Mouse (Mus musculus) yolk sac, embryonic 10.5 days (tissue): Measurements from ENCODE around the gene Ptprd.

ENCODE experiments used
- DNase-seq: peaks from one replicate; pipeline ENCODE4 v3.0.0-alpha.2; 2017; ENCODE audit warnings: low spot score

The Ptprd gene

GRCm38 (mm10) chr4:76024502-76024821 lies 2187.3 kb downstream of the Ptprd start:
- no peak for DNase-seq

DNA sequence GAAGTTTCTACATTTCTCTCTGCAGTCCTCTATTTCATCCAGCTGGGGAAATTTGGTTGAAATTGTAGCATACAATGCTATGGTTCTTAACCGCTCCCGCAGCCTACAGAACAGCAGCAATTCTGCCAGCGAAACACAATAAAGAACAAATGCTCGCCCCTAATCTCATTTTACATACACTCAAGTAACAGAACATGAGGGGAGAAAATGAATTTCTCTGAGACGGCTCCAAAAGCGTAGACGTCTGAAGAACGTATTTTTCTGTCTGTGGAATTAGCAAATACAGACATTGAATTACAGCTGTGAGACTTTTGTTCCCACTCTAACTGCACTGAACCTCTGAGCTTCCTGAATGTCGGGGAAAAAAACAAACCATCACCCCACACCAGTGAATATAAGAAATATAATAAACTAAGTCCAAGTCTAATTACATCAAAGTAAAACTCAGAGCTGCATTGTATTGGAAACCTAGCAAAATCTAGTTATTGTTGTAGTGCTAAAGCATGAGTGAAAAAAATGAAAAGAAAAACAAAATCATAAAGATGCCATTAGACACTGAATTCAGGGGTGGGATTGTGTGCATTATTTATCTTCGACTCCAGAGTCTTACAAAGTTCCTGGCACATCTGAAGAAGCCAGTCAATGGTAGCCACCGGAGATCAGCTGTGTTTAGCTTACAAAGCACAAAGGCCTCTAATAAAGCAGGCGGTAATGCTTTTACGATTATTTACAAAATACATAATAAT lies 2187.8 kb downstream of the Ptprd start:
- DNase-seq = no peak

DNA sequence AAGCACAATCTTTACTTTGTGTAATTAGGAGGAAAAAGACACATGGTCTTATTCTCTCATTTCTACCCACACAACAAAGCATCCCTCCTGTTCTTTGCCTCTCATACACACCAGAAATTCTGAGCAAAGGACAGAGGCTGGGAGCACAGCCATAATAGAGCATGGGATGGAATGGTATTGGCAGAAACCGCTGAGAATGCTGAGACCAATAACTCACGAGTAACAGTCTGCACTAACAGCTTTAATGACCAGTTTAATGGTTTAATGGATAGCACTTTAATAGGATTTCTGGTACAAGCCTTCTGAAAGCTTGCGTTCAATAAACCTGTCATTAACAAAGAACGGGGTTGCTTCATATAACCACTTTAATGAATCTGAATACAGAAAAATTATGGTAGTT lies 2190.1 kb downstream of the Ptprd start:
- no peak for DNase-seq

GRCm38 (mm10) chr4:76015026-76015425 lies 2196.7 kb downstream of the Ptprd start:
- DNase-seq = no peak

DNA sequence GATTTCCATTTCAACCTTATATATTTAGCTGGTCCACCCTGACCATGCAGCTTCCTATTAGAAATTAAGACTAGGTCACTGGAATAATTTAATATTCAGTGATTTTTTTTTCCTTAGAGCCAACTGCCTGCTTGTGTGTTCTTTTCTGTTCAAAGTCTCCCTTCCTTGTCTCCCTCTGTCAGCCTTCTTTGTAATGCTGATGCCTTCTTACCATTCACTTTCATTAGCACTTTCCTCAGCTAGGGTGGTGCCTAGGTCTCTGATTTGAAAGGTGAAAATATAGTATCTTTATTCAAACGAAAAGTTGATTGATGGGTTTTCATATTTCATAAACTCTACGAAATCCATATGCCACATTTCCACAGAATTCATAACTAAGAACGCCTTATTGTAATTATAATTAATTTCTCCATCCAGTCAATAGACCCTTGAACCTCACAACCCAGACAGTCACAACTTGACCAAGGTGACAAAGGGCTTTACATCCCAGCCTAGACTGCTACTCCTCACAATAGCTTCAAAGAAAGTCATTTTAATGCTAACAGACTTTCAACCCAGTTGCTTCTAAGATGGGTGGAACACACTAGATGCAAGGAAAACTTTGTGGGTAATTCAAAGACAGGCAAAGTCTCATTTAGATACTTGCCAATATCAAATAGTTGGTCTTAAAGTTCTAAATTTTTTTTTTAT lies 2197.5 kb downstream of the Ptprd start:
- no peak for DNase-seq

GRCm38 (mm10) chr4:76008580-76008979 lies 2203.2 kb downstream of the Ptprd start:
- DNase-seq = no peak

- DNase-seq = no peak
Observed at GRCm38 (mm10) chr4:76007219-76007618, 2204.5 kb downstream of the Ptprd start.

- no peak for DNase-seq
Observed at GRCm38 (mm10) chr4:76006717-76007116, 2205.0 kb downstream of the Ptprd start.

DNA sequence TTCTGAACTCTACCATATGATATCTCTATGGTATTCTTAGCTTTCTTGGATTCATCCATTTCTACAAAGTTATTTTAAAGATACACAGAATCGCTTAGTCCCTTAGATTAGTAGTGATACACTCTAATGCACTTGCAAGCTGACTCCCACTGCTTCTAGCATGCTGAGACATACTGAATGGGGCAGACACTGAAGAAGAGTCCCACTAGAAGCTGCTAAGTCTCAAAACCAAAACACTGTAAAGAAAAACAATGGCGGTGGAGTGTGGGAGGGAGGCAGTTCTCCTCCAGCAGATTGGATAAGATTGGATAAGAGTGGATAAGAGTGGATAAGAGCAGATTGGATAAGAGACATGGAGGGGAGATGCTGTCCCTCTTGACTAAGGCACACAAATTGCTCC lies 2207.6 kb downstream of the Ptprd start:
- DNase-seq = no peak

DNA sequence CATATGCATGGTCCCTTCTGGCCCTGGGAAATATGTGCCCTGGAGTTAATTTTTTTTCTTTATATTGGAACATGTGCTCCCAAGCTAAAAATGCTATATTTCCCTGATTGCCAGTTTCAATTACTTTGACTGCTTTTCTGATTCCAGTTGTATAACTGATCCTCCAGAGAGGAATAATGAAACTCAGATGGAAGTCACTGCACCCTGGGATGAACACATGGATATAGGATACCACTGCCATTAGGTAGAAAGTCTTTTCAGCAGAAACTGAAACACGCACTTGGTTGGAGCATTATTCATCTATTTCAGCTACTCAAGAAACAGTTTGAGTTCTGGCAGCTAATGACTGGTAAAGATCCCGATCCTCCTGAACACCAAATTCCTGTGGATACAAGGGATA lies 2211.5 kb downstream of the Ptprd start:
- DNase-seq = no peak

DNA sequence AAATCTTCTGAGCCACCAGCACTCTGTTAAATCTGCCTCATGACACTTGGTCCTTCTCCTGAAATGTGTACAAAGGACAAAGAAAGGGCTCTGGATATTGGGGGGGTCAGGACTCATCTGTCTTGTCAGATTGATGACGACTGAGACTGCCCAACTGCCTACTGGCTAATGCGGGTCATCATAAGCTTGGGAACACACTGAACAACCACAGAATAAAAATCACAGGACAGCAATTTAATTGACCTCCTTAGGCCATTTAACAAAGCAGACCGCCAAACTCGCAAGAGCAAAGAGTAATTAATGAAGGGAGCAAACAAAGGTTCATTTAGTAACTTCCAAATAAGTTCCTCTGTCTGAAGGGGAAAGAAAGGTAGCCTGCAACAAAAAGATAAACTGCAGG lies 2215.9 kb downstream of the Ptprd start:
- no peak for DNase-seq

DNA sequence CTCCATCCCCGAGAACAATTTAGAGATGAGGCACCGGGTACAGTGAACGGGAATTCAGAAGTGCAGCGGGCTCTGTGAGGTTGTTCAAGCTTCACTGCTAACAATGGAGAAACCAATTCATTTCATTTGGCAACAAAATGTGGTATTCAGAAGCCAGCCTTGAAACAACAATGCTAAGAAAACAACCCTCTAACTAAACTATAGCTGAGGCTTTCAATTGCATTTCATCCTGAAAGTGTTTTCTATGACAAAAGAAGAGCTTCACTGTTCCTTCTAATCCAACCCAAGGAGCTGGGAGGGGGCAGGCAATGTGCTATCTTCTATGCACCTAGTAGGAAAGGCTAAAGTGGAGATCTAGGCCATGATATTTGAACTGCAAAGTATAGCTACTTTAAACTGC lies 2217.2 kb downstream of the Ptprd start:
- DNase-seq = no peak

- DNase-seq = no peak
Observed at GRCm38 (mm10) chr4:75993092-75993491, 2218.7 kb downstream of the Ptprd start.

- DNase-seq = no peak
Observed at GRCm38 (mm10) chr4:75991621-75992245, 2220.0 kb downstream of the Ptprd start.

DNA sequence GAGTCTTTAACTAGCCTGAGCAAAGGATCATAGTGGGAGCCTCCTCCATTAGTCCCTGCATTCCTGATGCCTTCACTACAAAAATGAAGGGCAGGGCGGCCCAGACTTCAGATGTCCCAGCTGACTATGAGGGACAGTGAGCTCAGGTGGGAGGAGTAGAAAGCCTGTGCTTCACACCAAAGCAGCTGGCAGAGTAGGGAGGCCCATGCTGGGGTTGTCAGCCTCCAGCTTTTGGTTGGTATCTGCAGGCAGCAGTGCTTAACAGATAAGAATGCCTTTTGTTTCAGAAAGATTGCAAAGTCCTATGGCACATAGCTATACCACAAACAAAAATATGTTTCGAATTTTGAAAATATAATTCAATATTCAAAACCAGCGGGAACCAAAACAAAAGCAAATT lies 2237.0 kb downstream of the Ptprd start:
- no peak for DNase-seq

- no peak for DNase-seq
Observed at GRCm38 (mm10) chr4:75973322-75973721, 2238.4 kb downstream of the Ptprd start.

- no peak for DNase-seq
Observed at GRCm38 (mm10) chr4:75969961-75970360, 2241.8 kb downstream of the Ptprd start.

DNA sequence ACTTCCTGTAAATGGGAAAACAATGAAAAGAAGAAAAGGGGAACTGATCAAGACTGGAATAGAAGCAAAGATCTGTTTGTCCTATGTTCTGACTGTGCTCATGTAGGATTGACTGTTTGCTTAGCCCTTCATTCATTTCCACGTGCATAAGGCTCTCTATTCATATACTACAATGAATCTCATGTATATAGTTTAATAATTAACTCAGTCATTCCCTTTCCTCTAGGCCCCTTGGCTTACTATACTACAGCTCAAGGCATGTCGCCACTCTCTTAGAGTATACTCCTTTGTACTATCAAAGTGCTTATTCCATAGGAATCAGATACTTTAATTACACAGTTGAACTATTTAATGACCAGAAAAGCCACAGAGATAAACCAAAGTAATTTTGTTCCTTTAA lies 2243.1 kb downstream of the Ptprd start:
- DNase-seq = no peak

- DNase-seq = no peak
Observed at GRCm38 (mm10) chr4:75965810-75966209, 2246.0 kb downstream of the Ptprd start.

- DNase-seq = no peak
Observed at GRCm38 (mm10) chr4:75962916-75963315, 2248.8 kb downstream of the Ptprd start.

DNA sequence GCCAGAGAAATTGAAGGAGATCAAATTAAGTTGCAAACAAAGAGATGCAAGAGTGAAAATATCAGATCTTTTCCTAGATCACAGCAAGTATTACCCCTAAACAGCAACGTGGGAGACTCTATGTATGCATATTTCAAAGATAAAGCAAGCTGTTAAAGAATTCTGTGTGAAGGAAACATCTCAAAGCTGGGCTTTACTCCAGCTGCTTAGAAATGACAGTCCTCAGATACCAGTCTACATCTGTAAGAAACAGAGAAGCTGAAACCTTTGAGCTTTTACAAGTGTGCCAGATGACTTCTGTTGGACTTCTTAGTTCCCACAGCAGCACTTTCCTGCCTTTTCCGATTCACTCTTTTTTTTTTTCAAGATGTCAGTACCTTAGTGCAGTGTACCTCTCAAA lies 2249.9 kb downstream of the Ptprd start:
- DNase-seq = no peak

DNA sequence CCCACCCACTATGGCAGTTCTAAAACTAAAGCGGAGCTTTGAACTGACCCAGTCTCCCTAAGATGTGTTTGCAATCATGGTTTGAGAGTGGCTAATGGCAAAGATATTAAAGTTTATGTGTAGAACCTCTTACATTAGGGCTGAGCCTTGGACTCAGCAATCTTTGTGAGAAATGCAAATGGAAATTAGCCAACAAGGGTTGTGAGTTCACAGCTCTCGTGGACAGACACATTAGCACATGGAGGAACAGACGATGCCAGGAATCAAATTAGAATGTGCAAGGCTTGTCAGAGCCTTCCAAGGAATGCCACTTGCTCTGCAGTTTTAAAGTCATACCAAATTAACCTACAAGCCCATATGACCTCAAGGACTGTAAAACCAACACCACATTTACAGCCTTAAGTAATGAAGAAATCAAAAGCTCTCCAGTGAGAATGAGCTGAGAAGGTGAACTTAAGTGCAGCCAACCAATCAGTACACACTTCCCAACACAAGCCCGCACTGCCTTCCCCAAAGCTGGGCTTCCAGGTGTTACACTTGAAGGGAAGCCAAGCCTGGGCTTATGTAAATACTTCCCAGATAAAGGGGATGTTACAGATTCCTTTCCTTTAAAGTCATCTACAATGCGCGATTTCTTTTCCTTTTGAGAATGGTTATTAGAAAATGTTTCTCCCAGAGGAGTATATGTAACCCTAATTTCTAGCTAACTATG lies 2258.3 kb downstream of the Ptprd start:
- no peak for DNase-seq

DNA sequence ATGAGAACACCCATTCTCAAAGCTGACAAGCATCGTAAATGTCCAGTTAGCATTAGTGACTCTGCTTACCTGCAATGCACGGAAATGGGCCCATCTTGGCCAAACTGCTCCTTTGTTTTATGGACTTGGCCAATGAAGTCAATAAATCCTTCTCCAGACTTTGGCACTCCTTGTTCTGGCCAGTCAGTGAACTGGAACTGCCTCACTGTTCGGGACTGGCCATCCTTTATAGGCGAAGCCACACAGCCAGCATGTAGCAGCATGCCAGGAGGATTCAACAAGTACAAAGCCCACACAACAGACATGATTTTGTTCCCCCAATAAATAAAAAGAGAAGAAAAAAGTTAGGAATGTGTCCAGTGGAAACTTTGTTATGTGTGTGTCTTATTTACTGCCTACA lies 2261.2 kb downstream of the Ptprd start:
- DNase-seq = no peak
